Mouse (Mus musculus): Measurements from ENCODE around the gene Mettl26.

Mettl26 gene

GRCm38 (mm10) chr17:25837076-25837410 is 37.8 kb upstream of the Mettl26 start, which contains the start of gene Rhbdl1:
Rhbdl1 (minus strand) TSS chr17:25837295.
- peak; percentile 61 for DNase-seq (ENCODE audit: extremely low spot score, low spot score)

- DNase-seq (ENCODE audit: extremely low spot score, low spot score), result no peak
Observed at GRCm38 (mm10) chr17:25837533-25837932, 37.3 kb upstream of the Mettl26 start.

GRCm38 (mm10) chr17:25838904-25839303 is 36.0 kb upstream of the Mettl26 start:
- DNase-seq (ENCODE audit: extremely low spot score, low spot score), result no peak

- DNase-seq (ENCODE audit: extremely low spot score, low spot score), result no peak
Observed at GRCm38 (mm10) chr17:25839455-25840235, 35.2 kb upstream of the Mettl26 start.

GRCm38 (mm10) chr17:25840519-25840918 is 34.4 kb upstream of the Mettl26 start:
- no peak for DNase-seq (ENCODE audit: extremely low spot score, low spot score)

- DNase-seq (ENCODE audit: extremely low spot score, low spot score), result no peak
Observed at GRCm38 (mm10) chr17:25841117-25841880, 33.6 kb upstream of the Mettl26 start, which contains the start of gene Gm20683. Gm20683 (minus strand) TSS chr17:25841763.

- DNase-seq (ENCODE audit: extremely low spot score, low spot score), result no peak
Observed at GRCm38 (mm10) chr17:25842509-25842908, 32.4 kb upstream of the Mettl26 start.

- DNase-seq (ENCODE audit: extremely low spot score, low spot score), result no peak
Observed at GRCm38 (mm10) chr17:25843122-25843521, 31.8 kb upstream of the Mettl26 start.

- DNase-seq (ENCODE audit: extremely low spot score, low spot score), result no peak
Observed at GRCm38 (mm10) chr17:25843636-25844395, 31.1 kb upstream of the Mettl26 start.

- peak; percentile 94 for DNase-seq (ENCODE audit: extremely low spot score, low spot score)
Observed at GRCm38 (mm10) chr17:25844396-25844901, 30.4 kb upstream of the Mettl26 start, which contains the start of gene Rhot2. Rhot2 (minus strand) TSS chr17:25844851.

- no peak for DNase-seq (ENCODE audit: extremely low spot score, low spot score)
Observed at GRCm38 (mm10) chr17:25860229-25860628, 14.6 kb upstream of the Mettl26 start.

- DNase-seq (ENCODE audit: extremely low spot score, low spot score), result peak; percentile 91
Observed at GRCm38 (mm10) chr17:25860832-25861703, 13.8 kb upstream of the Mettl26 start, which contains the start of gene Wdr90. Wdr90 (minus strand) TSS chr17:25861501.

GRCm38 (mm10) chr17:25861704-25862612 is 12.9 kb upstream of the Mettl26 start:
- DNase-seq (ENCODE audit: extremely low spot score, low spot score), result no peak

GRCm38 (mm10) chr17:25863681-25864080 is 11.2 kb upstream of the Mettl26 start:
- no peak for DNase-seq (ENCODE audit: extremely low spot score, low spot score)

GRCm38 (mm10) chr17:25864311-25864710 is 10.6 kb upstream of the Mettl26 start:
- DNase-seq (ENCODE audit: extremely low spot score, low spot score), result no peak

- DNase-seq (ENCODE audit: extremely low spot score, low spot score), result no peak
Observed at GRCm38 (mm10) chr17:25865288-25865687, 9.6 kb upstream of the Mettl26 start.

- no peak for DNase-seq (ENCODE audit: extremely low spot score, low spot score)
Observed at GRCm38 (mm10) chr17:25866172-25866571, 8.7 kb upstream of the Mettl26 start.

- DNase-seq (ENCODE audit: extremely low spot score, low spot score), result no peak
Observed at GRCm38 (mm10) chr17:25867509-25867835, 7.4 kb upstream of the Mettl26 start.

GRCm38 (mm10) chr17:25867836-25868600 is 6.9 kb upstream of the Mettl26 start:
- DNase-seq (ENCODE audit: extremely low spot score, low spot score), result peak; percentile 82

Measured in neural tube, embryonic 10.5 days (tissue).